Mouse (Mus musculus): Measurements from ENCODE around the gene Cox5a. TPM values are rescaled to one million over a fixed set of nuclear protein-coding genes. Genes with fewer than 3 reads are reported as not detected.
A peak's percentile ranks its signal among the peaks of the same experiment; 100 is the strongest.

Cox5a gene
- polyA plus RNA-seq, 1 experiment, result 252 TPM

DNA sequence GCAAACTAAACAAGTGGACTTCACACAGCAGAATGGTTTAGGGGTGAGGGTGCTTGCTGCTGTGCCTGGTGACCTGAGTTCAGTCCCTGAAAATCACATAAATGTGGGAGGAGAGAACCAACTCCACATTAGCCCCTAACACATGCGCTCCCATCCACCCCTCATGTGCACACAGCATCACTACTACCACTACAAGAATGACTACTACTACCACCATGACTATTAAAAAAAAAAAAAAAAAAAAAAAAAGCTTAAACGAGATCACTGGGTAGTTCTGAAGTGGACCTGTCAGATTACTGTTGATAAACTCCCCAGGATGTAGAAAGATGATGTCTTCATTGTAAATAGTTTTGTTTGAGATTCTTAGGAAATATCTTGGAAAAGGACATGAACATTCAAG is 38.5 kb downstream of the Cox5a start:
- TF ChIP-seq CTCF (IDR thresholded peaks at IDR 0.05; ENCODE audit: borderline replicate concordance, insufficient read depth, low read length) (no peak), POLR2A (IDR thresholded peaks at IDR 0.05; ENCODE audit: low read depth, low read length) (no peak)
- no peak overlapping the region for H3K4me3 ChIP-seq (ENCODE audit: insufficient read depth, low read length)
- no peak overlapping the region for H3K27ac ChIP-seq (ENCODE audit: insufficient read depth, low read length)
- H3K4me1 ChIP-seq (ENCODE audit: control insufficient read depth, insufficient read depth, low read length), result peaks cover 5% of the 10 kb centered on the region

DNA sequence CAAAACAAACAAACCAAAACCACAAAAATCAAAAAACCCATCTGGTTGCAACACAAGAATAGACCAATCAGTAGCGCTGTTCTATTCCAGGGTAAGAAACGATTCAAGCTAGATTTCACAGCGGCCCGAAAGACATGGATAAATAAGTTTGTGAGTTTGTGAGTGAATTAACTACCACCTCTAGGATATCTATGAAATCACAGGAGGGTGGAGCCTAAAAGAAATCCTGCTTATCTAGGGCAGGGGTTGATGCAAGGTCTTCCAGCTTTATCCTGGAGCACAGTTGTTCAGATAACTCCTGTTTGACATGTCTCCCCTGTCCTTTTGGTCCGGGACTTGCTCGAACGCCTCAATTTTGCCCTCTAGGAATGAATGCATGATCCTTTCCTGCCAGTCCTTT is 39.2 kb downstream of the Cox5a start:
- TF ChIP-seq POLR2A (IDR thresholded peaks at IDR 0.05; ENCODE audit: low read depth, low read length) (no peak), CTCF (IDR thresholded peaks at IDR 0.05; ENCODE audit: borderline replicate concordance, insufficient read depth, low read length) (no peak)
- no peak overlapping the region for H3K27ac ChIP-seq (ENCODE audit: insufficient read depth, low read length)
- peaks cover 5% of the 10 kb centered on the region for H3K4me1 ChIP-seq (ENCODE audit: control insufficient read depth, insufficient read depth, low read length)
- peak overlapping the region; percentile 72 for H3K4me3 ChIP-seq (ENCODE audit: insufficient read depth, low read length)

- peaks cover 9% of the 10 kb centered on the region for H3K4me1 ChIP-seq (ENCODE audit: control insufficient read depth, insufficient read depth, low read length)
- TF ChIP-seq CTCF (IDR thresholded peaks at IDR 0.05; ENCODE audit: borderline replicate concordance, insufficient read depth, low read length) (no peak; the same call in 1 of the 2 replicates), POLR2A (IDR thresholded peaks at IDR 0.05; ENCODE audit: low read depth, low read length) (peak; percentile 89)
- peak within 1 kb of the TSS; percentile 72 for H3K4me3 ChIP-seq (ENCODE audit: insufficient read depth, low read length)
- H3K27ac ChIP-seq (ENCODE audit: insufficient read depth, low read length), result peak within 1 kb of the TSS; percentile 39
Observed at GRCm38 (mm10) chr9:57560861-57561710, 40.0 kb downstream of the Cox5a start, which contains the start of gene Scamp2. Gene Scamp2, plus strand, starts transcription at chr9:57560943.

GRCm38 (mm10) chr9:57561711-57562099 is 40.6 kb downstream of the Cox5a start:
- TF ChIP-seq POLR2A (IDR thresholded peaks at IDR 0.05; ENCODE audit: low read depth, low read length) (no peak), CTCF (IDR thresholded peaks at IDR 0.05; ENCODE audit: borderline replicate concordance, insufficient read depth, low read length) (no peak)
- Histone ChIP-seq H3K4me3 (ENCODE audit: insufficient read depth, low read length) (peak overlapping the region; percentile 72), H3K27ac (ENCODE audit: insufficient read depth, low read length) (no peak overlapping the region), H3K4me1 (ENCODE audit: control insufficient read depth, insufficient read depth, low read length) (peaks cover 9% of the 10 kb centered on the region)

GRCm38 (mm10) chr9:57562896-57563372 is 41.9 kb downstream of the Cox5a start:
- Histone ChIP-seq H3K27ac (ENCODE audit: insufficient read depth, low read length) (no peak overlapping the region), H3K4me1 (ENCODE audit: control insufficient read depth, insufficient read depth, low read length) (peaks cover 9% of the 10 kb centered on the region), H3K4me3 (ENCODE audit: insufficient read depth, low read length) (no peak overlapping the region)
- TF ChIP-seq CTCF (IDR thresholded peaks at IDR 0.05; ENCODE audit: borderline replicate concordance, insufficient read depth, low read length), result no peak
- TF ChIP-seq POLR2A (IDR thresholded peaks at IDR 0.05; ENCODE audit: low read depth, low read length), result no peak

DNA sequence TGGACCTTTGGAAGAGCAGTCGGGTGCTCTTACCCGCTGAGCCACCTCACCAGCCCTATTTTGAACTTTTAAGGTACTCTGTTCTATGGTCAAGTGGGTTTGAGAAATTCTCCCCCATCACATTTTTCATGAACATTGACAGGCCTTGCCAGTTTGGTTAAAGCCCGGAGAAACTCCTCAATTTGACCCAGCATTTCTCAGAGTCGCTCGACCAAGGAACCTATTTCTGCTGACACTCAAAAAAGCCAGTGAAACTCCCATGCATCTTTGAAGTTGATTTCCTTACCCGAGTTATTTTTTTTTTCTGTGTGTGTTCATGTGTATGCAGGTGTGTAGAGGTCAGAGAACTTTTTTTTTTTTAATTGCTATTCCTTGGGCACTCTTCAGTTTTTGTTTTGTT is 43.5 kb downstream of the Cox5a start:
- no peak for TF ChIP-seq POLR2A (IDR thresholded peaks at IDR 0.05; ENCODE audit: low read depth, low read length)
- TF ChIP-seq CTCF (IDR thresholded peaks at IDR 0.05; ENCODE audit: borderline replicate concordance, insufficient read depth, low read length), result no peak
- Histone ChIP-seq H3K4me1 (ENCODE audit: control insufficient read depth, insufficient read depth, low read length) (peaks cover 9% of the 10 kb centered on the region), H3K27ac (ENCODE audit: insufficient read depth, low read length) (no peak overlapping the region), H3K4me3 (ENCODE audit: insufficient read depth, low read length) (no peak overlapping the region)

GRCm38 (mm10) chr9:57565741-57566221 is 44.7 kb downstream of the Cox5a start:
- TF ChIP-seq POLR2A (IDR thresholded peaks at IDR 0.05; ENCODE audit: low read depth, low read length) (no peak), CTCF (IDR thresholded peaks at IDR 0.05; ENCODE audit: borderline replicate concordance, insufficient read depth, low read length) (no peak)
- Histone ChIP-seq H3K27ac (ENCODE audit: insufficient read depth, low read length) (no peak overlapping the region), H3K4me3 (ENCODE audit: insufficient read depth, low read length) (no peak overlapping the region), H3K4me1 (ENCODE audit: control insufficient read depth, insufficient read depth, low read length) (peaks cover 9% of the 10 kb centered on the region)

DNA sequence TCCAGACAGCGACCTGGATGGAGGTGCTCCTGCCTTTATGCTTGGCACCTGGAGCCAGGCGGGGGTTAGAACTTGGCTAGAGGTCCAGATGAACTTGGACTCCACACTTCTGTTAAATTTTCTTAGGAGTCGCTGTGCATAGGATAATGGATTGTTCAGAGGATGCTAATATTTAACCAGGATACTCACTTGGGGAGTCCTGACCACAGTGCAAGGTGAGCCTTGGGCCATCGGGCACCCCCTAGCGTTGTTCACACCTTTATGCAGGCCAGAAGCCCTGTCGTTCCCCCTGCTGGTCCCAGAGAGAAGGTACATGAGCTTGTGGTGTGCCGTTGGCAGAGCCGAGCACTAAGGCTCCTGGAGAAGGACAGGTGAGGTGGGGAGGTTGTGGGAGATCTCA is 45.8 kb downstream of the Cox5a start:
- Histone ChIP-seq H3K27ac (ENCODE audit: insufficient read depth, low read length) (no peak overlapping the region), H3K4me1 (ENCODE audit: control insufficient read depth, insufficient read depth, low read length) (peaks cover 7% of the 10 kb centered on the region), H3K4me3 (ENCODE audit: insufficient read depth, low read length) (no peak overlapping the region)
- TF ChIP-seq POLR2A (IDR thresholded peaks at IDR 0.05; ENCODE audit: low read depth, low read length) (no peak), CTCF (IDR thresholded peaks at IDR 0.05; ENCODE audit: borderline replicate concordance, insufficient read depth, low read length) (0 out of 2 replicates have a peak, but pooled peaks have one; percentile 3)

DNA sequence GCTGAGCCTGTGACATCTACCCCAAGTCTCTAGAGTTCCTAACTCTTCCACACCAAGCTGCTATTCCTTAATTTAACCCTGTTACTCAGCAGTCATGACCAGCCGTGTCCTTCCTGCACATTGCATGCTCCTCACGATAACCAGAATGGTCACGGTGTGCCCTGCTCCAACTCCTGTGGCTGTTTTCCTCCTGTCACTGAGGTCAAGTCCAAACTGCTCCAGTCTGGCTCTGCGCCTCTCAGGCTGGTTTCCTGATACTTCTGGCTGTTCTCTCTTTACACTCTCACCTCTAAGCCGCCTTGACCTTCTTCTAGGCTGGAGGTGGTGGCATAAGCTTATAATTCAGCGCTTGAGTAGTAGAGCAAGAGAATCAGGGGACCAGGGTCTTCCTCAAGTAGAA is 47.4 kb downstream of the Cox5a start:
- TF ChIP-seq CTCF (IDR thresholded peaks at IDR 0.05; ENCODE audit: borderline replicate concordance, insufficient read depth, low read length), result no peak
- TF ChIP-seq POLR2A (IDR thresholded peaks at IDR 0.05; ENCODE audit: low read depth, low read length), result no peak
- H3K27ac ChIP-seq (ENCODE audit: insufficient read depth, low read length), result no peak overlapping the region

DNA sequence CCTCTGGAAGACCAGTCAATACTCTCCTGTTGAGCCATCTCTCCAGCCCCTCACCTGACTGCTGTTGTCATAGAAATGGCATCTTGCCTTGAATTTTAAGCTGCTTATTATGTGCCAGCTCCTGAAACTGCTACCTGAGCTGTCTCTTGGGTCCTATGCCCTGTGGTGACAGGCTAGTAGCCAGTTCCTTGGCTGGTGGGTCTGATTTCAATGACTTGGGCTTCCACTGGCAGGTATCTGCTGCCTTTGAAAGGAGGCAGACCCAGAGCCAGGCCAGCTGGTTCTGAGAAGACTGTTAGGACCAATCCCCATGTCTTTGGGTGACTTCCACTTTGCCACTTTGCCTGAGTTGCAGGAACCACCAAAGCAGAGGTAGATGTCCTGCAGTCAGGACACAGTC is 53.3 kb downstream of the Cox5a start:
- TF ChIP-seq POLR2A (IDR thresholded peaks at IDR 0.05; ENCODE audit: low read depth, low read length) (no peak), CTCF (IDR thresholded peaks at IDR 0.05; ENCODE audit: borderline replicate concordance, insufficient read depth, low read length) (no peak)
- Histone ChIP-seq H3K4me1 (ENCODE audit: control insufficient read depth, insufficient read depth, low read length) (no peaks in the 10 kb centered on the region), H3K4me3 (ENCODE audit: insufficient read depth, low read length) (no peak overlapping the region), H3K27ac (ENCODE audit: insufficient read depth, low read length) (no peak overlapping the region)

More for the DNA sequence above, 47.4 kb downstream of the Cox5a start:
- Histone ChIP-seq H3K4me3 (ENCODE audit: insufficient read depth, low read length) (no peak overlapping the region), H3K4me1 (ENCODE audit: control insufficient read depth, insufficient read depth, low read length) (peaks cover 4% of the 10 kb centered on the region; the same call in 1 of the 2 replicates)
